Mouse (Mus musculus): ENCODE measurements around the gene Lpcat4.
A peak's percentile ranks its signal among the peaks of the same experiment; 100 is the strongest.
"Not testable (repeated sequence)": the region's sequence is repeated elsewhere in the genome, so short reads cannot be mapped to it uniquely, and the experiment has no call there.

Lpcat4 gene

DNA sequence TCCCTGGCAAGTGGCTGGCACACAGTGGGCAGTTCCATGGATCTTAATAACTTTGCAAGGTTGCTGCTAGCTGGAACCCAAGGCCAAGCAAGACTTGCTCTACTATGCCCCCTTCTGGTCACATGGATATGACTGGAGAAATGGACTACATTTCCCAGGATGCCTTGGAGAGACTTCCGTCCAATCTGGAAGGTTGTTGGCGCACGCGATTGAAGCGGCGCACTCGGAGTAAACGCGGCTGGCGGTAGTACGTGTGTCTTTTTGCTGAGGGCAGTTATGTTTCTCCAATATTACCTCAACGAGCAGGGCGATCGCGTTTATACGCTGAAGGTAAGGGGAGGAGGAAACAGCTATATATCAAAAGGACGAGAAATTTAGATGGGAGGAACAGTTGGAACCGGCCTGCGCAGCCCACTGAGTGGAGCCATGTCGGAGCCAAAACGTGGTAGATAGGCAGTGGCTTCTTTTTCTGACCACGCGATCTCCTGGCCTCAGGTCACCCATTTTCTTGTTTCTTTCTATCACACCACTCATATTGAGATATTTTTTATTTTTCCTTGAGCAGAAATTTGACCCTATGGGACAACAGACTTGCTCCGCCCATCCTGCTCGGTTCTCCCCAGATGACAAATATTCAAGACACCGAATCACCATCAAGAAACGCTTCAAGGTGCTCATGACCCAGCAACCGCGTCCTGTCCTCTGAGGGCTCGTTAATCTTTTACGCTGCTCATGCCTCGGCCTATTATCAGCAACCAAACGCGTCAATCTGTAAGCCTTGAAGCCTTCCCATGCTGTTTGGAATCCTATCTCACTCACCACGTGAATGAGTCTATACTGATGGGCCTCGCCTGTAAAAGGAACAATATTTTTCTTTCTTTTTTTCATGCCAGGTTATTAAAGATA lies 22.7 kb downstream of the Lpcat4 start, which contains the start of gene Nop10:
TSS of gene Nop10 (plus strand) at position 179 of the 906 bp plus-strand sequence.
- DNase-seq: peak; percentile 81 to 93

- DNase-seq: no peak
Observed at GRCm38 (mm10) chr2:112262779-112263295, 23.6 kb downstream of the Lpcat4 start.

DNA sequence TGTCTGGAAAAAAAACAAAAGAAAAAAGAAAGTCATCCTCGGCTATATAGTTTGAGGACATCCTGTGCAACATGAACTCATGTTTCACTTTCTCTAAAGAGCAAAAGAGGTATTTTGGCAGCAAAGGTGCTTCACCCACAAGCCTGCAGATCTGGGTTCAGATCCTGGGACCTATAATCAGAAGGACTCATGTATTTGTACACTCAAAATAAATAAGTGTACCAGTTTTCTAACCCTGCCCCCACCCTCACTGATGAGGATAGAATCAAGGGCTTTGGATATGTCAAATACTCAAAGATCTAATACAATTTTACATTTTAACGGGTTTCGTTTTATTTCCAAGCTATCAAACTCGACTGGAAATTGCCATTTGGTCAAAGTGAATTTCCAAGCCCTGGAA lies 25.1 kb downstream of the Lpcat4 start:
- DNase-seq: no peak

- peak; percentile 91 to 94 for DNase-seq
Observed at GRCm38 (mm10) chr2:112265448-112266241, 26.4 kb downstream of the Lpcat4 start, which contains the start of gene Slc12a6. Gene Slc12a6 (plus strand): TSS chr2:112265825.

DNA sequence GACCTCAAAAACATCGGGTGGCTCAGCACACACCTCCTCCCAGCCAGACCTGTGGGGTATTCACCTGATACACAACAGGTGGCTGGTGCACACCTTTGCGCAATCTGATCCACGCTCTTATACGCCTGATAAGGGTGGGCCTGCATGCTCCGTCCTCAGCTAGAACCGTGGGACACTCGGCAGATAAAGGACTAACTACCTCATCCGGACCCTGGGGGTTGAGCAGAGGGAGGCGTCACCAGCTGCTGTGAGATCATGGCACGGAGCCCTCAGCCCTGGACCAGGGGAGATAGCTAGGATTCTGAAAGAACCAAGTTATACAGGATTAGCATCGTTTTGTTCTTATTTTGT lies 26.9 kb downstream of the Lpcat4 start, which contains the start of gene Gm21985:
TSS of gene Gm21985 (plus strand) at position 73 of the 351 bp plus-strand sequence.
- peak; percentile 42 to 49 for DNase-seq

GRCm38 (mm10) chr2:112266780-112267179 lies 27.5 kb downstream of the Lpcat4 start:
- peak in 1 of 2 experiments; percentile 34 for DNase-seq

DNA sequence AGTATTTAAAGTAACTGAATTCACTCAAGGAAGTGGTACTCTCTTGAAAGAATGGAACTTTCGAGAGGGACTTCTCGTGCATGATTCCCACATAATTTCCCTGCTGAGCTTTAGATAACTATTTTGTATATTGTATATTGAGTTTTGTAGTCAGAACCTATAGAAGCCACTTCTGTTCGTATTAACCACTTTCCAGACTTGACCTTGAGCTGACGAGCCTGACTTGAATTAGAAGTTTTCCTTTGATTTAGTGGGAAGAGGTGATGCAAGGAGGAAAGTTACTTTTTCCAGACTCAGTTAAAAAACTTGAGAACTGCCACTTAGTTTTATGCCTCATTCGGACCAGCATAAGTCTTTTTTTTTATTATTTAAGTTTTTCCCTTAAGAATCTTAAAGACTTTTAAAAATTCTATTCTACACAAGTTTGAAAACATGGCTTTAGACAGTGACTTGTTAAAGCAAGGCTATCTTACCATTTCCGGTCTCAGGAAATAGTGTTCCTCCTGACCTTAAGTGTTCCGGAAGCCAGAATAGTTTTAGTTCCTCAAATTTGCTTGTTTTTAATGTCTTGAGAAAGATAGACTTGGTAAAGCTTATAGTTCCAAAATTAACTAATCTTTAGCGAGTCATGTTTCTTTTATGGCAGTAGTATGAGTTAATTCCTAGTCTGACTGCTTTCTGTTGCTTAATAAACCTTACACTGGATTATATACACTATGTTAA lies 28.4 kb downstream of the Lpcat4 start:
- no peak for DNase-seq

DNA sequence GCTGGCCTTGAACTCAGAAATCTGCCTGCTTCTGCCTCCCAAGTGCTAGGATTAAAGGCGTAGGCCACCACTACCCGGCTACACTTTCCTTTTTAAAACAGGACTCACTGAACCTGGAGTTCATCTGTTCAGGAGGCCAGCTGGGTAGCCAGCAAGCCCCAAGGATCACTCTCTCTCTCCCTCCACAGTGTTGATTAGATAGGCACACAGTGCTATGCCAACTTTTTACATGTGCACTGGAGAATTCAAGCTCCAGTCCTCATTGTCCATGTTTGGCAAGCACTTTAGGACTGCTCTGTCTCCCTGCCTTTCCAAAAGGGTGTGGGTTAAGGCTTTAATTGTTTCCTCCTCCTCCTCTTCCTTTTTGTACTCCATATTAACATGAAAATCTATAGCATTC lies 30.7 kb downstream of the Lpcat4 start:
- no peak for DNase-seq

DNA sequence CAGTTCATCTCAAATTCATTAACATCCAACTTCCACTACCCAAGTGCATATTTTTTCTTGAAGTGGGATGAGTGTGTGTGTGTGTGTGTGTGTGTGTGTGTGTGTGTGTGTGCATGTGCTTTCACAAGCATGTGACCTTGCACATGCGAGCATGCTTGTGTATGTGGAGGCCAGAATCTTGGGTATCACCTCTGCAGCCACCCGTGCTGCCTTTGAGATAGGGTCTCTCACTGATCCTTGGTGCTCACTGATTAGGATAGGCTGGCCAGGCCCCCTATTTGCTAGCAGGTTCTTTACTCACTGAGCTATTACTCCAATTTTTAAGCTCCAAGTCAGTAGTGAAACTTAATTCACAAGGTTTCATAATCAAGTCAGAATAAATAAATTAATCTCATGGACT lies 33.6 kb downstream of the Lpcat4 start:
- no peak for DNase-seq

- DNase-seq: no peak
Observed at GRCm38 (mm10) chr2:112273474-112273873, 34.2 kb downstream of the Lpcat4 start.

- no peak for DNase-seq
Observed at GRCm38 (mm10) chr2:112276870-112277269, 37.6 kb downstream of the Lpcat4 start.

- no peak for DNase-seq
Observed at GRCm38 (mm10) chr2:112282846-112283245, 43.6 kb downstream of the Lpcat4 start.

DNA sequence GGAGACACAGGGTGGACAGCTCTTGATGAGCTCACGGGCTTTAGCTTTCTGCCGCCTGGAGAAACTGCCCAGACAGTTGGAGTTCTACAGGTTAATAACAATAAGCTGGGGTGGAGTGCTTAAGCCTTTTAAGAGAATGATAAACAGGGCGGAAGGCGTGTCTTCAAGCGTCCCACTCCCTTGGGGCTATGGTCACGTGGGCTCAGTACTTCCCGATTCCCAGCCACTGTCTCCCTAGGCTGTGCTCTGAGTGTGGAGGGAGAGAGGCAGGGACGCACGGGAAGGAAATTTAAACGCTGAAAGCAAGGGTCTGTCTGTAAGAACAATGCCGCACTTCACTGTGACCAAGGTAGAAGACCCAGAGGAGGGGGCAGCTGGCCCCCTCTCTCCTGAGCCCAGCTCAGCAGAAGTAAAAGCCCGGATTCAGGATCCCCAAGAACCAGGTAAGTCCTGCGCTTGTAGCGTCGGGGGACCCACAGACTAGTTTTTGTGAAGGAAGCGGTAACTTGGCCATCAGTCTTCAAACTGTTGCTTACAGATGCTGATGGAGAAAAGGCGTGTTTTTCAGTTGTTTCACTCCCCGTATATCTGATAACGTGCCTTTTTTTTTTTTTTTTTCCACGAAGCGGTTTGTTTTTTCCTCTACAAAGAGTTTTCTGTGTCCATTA lies 45.2 kb downstream of the Lpcat4 start:
- no peak for DNase-seq

GRCm38 (mm10) chr2:112285031-112285390 lies 45.7 kb downstream of the Lpcat4 start:
- no peak for DNase-seq

GRCm38 (mm10) chr2:112286062-112286461 lies 46.8 kb downstream of the Lpcat4 start:
- not testable (repeated sequence) for DNase-seq

DNA sequence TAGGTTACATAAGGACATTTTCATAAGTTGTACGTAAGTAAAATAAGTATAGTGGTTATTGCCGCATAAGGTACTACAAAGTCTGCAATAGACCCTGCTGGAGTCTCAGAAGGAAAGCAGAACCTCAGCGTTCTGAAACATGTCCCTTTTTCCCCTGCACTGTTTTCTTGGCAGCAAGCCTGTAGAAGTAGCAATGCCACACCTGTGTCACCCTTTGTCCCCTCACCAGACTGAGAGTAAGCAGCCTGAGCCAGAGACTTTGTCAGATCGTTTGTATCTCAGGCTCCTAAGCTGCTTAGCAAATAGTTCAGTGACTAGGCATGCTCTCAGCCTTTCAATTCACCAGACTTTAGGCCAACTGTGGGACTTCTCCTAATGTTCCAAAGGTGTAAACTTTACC lies 47.8 kb downstream of the Lpcat4 start:
- no peak for DNase-seq

- no peak for DNase-seq
Observed at GRCm38 (mm10) chr2:112289507-112289906, 50.2 kb downstream of the Lpcat4 start.

DNA sequence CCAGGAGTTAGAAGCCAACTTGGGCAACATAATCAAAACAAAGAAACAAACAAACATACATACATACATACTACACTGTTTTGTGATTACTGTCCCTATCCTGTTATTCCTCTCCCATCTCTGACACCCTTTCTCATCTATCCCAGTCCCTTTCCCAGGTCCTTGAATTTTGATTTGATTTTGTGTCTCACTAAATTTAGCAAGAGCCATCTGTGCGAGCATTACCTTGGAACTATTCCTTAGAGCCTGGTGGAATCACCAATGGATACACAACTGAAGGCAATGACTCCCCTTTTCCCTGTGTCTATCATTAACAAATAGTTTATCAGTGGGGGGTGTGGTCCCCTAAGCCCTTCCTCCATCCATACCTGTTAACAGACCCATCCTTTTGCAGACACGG lies 53.6 kb downstream of the Lpcat4 start:
- DNase-seq: no peak

GRCm38 (mm10) chr2:112296211-112296610 lies 56.9 kb downstream of the Lpcat4 start:
- DNase-seq: no peak

Measured in cerebellum, postnatal 36 days (tissue).